Mouse (Mus musculus) right cerebral cortex, adult 18-20 months (tissue): ENCODE results near the gene Atp2c1.

Experiments used
- DNase-seq: peaks from one replicate; pipeline ENCODE4 v3.0.0; 2022; ENCODE audit warnings: mixed read lengths

Gene Atp2c1

GRCm38 (mm10) chr9:105484338-105485084, 42.6 kb downstream of the Atp2c1 start:
- no peak for DNase-seq

- DNase-seq: peak; percentile 56
Observed at GRCm38 (mm10) chr9:105483880-105484279, 43.2 kb downstream of the Atp2c1 start.

GRCm38 (mm10) chr9:105482715-105483510, 44.2 kb downstream of the Atp2c1 start:
- no peak for DNase-seq

- no peak for DNase-seq
Observed at GRCm38 (mm10) chr9:105482070-105482469, 45.0 kb downstream of the Atp2c1 start.

GRCm38 (mm10) chr9:105476134-105476533, 51.0 kb downstream of the Atp2c1 start:
- DNase-seq: peak; percentile 50

- no peak for DNase-seq
Observed at GRCm38 (mm10) chr9:105474910-105475309, 52.2 kb downstream of the Atp2c1 start.

- DNase-seq: no peak
Observed at GRCm38 (mm10) chr9:105467787-105468186, 59.3 kb downstream of the Atp2c1 start.

- DNase-seq: no peak
Observed at GRCm38 (mm10) chr9:105461496-105461895, 65.6 kb downstream of the Atp2c1 start.

- peak; percentile 32 for DNase-seq
Observed at GRCm38 (mm10) chr9:105459032-105459431, 68.1 kb downstream of the Atp2c1 start.

- DNase-seq: no peak
Observed at GRCm38 (mm10) chr9:105408549-105408948, 118.6 kb downstream of the Atp2c1 start.

GRCm38 (mm10) chr9:105395218-105395627, 131.9 kb downstream of the Atp2c1 start, which contains the start of the genes Aste1 and Nek11:
Aste1 (plus strand) TSS chr9:105395392.
Nek11 (minus strand) TSS chr9:105395524.
- DNase-seq: peak; percentile 94

GRCm38 (mm10) chr9:105394720-105395119, 132.4 kb downstream of the Atp2c1 start:
- no peak for DNase-seq

- no peak for DNase-seq
Observed at GRCm38 (mm10) chr9:105390616-105391015, 136.5 kb downstream of the Atp2c1 start.

- DNase-seq: peak; percentile 57
Observed at GRCm38 (mm10) chr9:105389289-105389688, 137.8 kb downstream of the Atp2c1 start.

- DNase-seq: no peak
Observed at GRCm38 (mm10) chr9:105387403-105387802, 139.7 kb downstream of the Atp2c1 start.

GRCm38 (mm10) chr9:105379533-105380145, 147.5 kb downstream of the Atp2c1 start:
- DNase-seq: no peak

- DNase-seq: no peak
Observed at GRCm38 (mm10) chr9:105377622-105378021, 149.5 kb downstream of the Atp2c1 start.

GRCm38 (mm10) chr9:105376954-105377530, 150.1 kb downstream of the Atp2c1 start:
- DNase-seq: no peak

GRCm38 (mm10) chr9:105376411-105376810, 150.7 kb downstream of the Atp2c1 start:
- no peak for DNase-seq

- no peak for DNase-seq
Observed at GRCm38 (mm10) chr9:105374361-105374760, 152.8 kb downstream of the Atp2c1 start.

GRCm38 (mm10) chr9:105368605-105369004, 158.5 kb downstream of the Atp2c1 start:
- DNase-seq: no peak

GRCm38 (mm10) chr9:105366199-105366598, 160.9 kb downstream of the Atp2c1 start:
- no peak for DNase-seq
